Mouse (Mus musculus): ENCODE measurements around the gene Ncapd3.

DNA sequence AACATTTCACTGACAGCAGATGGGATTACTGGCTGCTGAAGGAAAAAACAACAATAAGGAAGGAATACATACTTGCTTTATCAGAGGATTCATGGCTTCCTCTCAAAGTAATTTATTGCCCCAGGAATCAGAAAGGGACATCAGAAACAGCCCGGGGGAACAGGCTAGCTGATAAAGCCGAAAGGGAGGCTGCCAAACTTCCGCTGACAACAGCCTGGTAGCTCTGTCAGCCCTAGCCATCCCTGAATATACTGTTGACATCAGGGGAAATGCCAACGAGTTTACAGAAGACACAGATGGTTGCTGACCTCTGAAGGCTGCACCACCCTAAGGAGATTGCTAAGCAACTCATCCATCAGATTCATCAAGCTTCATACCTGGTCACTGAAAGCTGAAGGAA lies 98.7 kb downstream of the Ncapd3 start:
- no peak for TF ChIP-seq POLR2A (IDR thresholded peaks at IDR 0.05; ENCODE audit: borderline replicate concordance, extremely low read depth, insufficient read depth, insufficient read length, poor library complexity, severe bottlenecking)
- TF ChIP-seq CTCF (IDR thresholded peaks at IDR 0.05; ENCODE audit: borderline replicate concordance, extremely low read depth, insufficient read depth, insufficient read length), result no peak

Measured in brain, embryonic 14.5 days (tissue).